Mouse (Mus musculus): ENCODE measurements around the gene Otud3. TPM values are rescaled to one million over a fixed set of nuclear protein-coding genes. Genes with fewer than 3 reads are reported as not detected.

Gene Otud3
- polyA plus RNA-seq, 1 experiment, result 8.4 TPM

DNA sequence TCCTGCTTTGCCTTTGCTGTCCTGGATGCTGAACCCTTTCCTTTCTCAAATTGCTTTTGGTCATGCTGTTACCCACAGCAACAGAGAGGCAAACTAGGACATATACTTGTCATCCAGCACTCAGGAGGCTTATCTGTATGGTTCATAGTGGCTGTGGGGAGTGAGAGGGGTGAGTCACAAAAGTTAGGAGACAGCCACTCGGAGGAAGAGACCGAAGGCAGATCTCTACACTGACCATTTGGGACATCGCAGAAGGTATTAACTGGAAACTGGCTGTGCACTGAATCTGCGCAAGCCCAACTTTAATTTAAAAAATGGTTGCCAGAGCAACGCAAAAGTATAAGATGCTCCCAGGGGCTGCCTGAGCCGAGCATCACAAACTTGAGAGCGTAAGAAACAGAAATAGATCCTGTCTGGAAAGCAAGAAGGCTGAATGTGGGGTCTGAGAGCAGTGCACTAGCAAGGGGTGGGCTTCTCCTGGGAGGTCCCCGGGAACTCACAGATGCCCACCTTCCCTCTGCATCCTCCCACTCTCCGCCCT lies 58.6 kb downstream of the Otud3 start:
- TF ChIP-seq CTCF (conservative IDR thresholded peaks at IDR 0.05; ENCODE audit: insufficient read depth, insufficient read length, low read depth, low read length) (no peak), POLR2A (IDR thresholded peaks at IDR 0.05; ENCODE audit: low read depth, low read length) (no peak)
- no peaks in the 10 kb centered on the region for H3K27me3 ChIP-seq (replicated peaks; ENCODE audit: control insufficient read depth, insufficient read depth, low read length)
- H3K36me3 ChIP-seq (ENCODE audit: control insufficient read depth, insufficient read depth, low read length), result no peaks in the 10 kb centered on the region
- no peak overlapping the region for H3K4me3 ChIP-seq (ENCODE audit: insufficient read depth, low read depth, low read length)
- DNase-seq, result no peak
- WGBS, result 83% methylated on average over 9 of the region's 9 CpGs
- no peaks in the 10 kb centered on the region for H3K4me1 ChIP-seq (ENCODE audit: control insufficient read depth, insufficient read depth, low read length)
- no peak overlapping the region for H3K27ac ChIP-seq (ENCODE audit: insufficient read depth, low read depth, low read length)

- WGBS, result 73% methylated on average over 6 of the region's 6 CpGs
- no peak for DNase-seq
- TF ChIP-seq POLR2A (IDR thresholded peaks at IDR 0.05; ENCODE audit: low read depth, low read length) (no peak), CTCF (conservative IDR thresholded peaks at IDR 0.05; ENCODE audit: insufficient read depth, insufficient read length, low read depth, low read length) (no peak)
- no peaks in the 10 kb centered on the region for H3K36me3 ChIP-seq (ENCODE audit: control insufficient read depth, insufficient read depth, low read length)
- H3K27ac ChIP-seq (ENCODE audit: insufficient read depth, low read depth, low read length), result no peak overlapping the region
- H3K4me1 ChIP-seq (ENCODE audit: control insufficient read depth, insufficient read depth, low read length), result no peaks in the 10 kb centered on the region
- H3K27me3 ChIP-seq (replicated peaks; ENCODE audit: control insufficient read depth, insufficient read depth, low read length), result no peaks in the 10 kb centered on the region
- H3K4me3 ChIP-seq (ENCODE audit: insufficient read depth, low read depth, low read length), result no peak overlapping the region
These were observed 60.8 kb downstream of the Otud3 start for GRCm38 (mm10) chr4:138852961-138853360.

DNA sequence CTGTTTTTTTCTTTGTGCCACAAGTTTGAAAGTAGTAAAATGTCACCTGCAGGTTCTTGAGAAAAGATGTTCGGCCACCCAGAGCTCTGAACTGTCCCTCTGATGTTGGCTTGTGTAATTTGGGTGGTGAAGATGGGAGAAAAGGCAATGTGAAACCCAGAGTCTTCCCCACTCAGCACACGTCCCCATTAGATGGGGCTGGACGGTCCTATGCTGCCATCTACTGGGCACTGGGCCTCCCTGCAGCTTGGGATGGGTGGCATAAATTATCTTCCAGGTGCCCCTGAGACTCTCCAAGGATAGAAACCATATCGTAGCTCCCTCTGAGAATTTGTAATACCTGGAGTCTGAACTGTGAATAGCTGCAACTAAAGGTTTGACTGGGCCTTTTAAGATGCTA lies 62.3 kb downstream of the Otud3 start:
- Histone ChIP-seq H3K4me3 (ENCODE audit: insufficient read depth, low read depth, low read length) (no peak overlapping the region), H3K4me1 (ENCODE audit: control insufficient read depth, insufficient read depth, low read length) (no peaks in the 10 kb centered on the region), H3K36me3 (ENCODE audit: control insufficient read depth, insufficient read depth, low read length) (no peaks in the 10 kb centered on the region), H3K27me3 (replicated peaks; ENCODE audit: control insufficient read depth, insufficient read depth, low read length) (no peaks in the 10 kb centered on the region), H3K27ac (ENCODE audit: insufficient read depth, low read depth, low read length) (no peak overlapping the region)
- peak; percentile 100 for TF ChIP-seq CTCF (conservative IDR thresholded peaks at IDR 0.05; ENCODE audit: insufficient read depth, insufficient read length, low read depth, low read length)
- no peak for TF ChIP-seq POLR2A (IDR thresholded peaks at IDR 0.05; ENCODE audit: low read depth, low read length)
- WGBS, result 1% methylated on average over 4 of the region's 4 CpGs
- peak; percentile 65 for DNase-seq

Other genes starting within 250 kb of the Otud3 start
- gene Pla2g2c, start 189.2 kb downstream of the Otud3 start, polyA plus RNA-seq (2012; rRNA removed), result 0.87 and 1.2 TPM in 2 replicates
- 5.6 and 6.8 TPM in 2 replicates for gene Ubxn10, start 176.8 kb downstream of the Otud3 start, polyA plus RNA-seq (2012; rRNA removed)
- 0.03 TPM in 1 of 2 replicates, not detected in the other for gene Pla2g2f, start 156.3 kb downstream of the Otud3 start, polyA plus RNA-seq (2012; rRNA removed)
- 0.64 and 8.4 TPM in 2 replicates for gene Pla2g2d, start 138.2 kb downstream of the Otud3 start, polyA plus RNA-seq (2012; rRNA removed)
- 63.0 and 66.1 TPM in 2 replicates for gene Pla2g5, start 50.5 kb downstream of the Otud3 start, polyA plus RNA-seq (2012; rRNA removed)
- gene Gm13030, start 40.0 kb downstream of the Otud3 start, polyA plus RNA-seq (2012; rRNA removed), result not detected in 2 replicates
- 0.11 TPM in 1 of 2 replicates, not detected in the other for gene Pla2g2e, start 36.0 kb downstream of the Otud3 start, polyA plus RNA-seq (2012; rRNA removed)
- gene Rnf186, start 53.2 kb upstream of the Otud3 start, polyA plus RNA-seq (2012; rRNA removed), result 126 and 171 TPM in 2 replicates
- 19.6 and 22.4 TPM in 2 replicates for gene Tmco4, start 58.9 kb upstream of the Otud3 start, polyA plus RNA-seq (2012; rRNA removed)
- not detected in 2 replicates for gene Htr6, start 161.6 kb upstream of the Otud3 start, polyA plus RNA-seq (2012; rRNA removed)
- 35.7 and 42.9 TPM in 2 replicates for gene Nbl1, start 179.0 kb upstream of the Otud3 start, polyA plus RNA-seq (2012; rRNA removed)
- 100 and 157 TPM in 2 replicates for gene Minos1, start 217.2 kb upstream of the Otud3 start, polyA plus RNA-seq (2012; rRNA removed)

All from kidney, adult 2 months (tissue).